Mouse (Mus musculus) embryo, embryonic 10.5 days (tissue): ENCODE measurements around the gene Ugt2b34.
"Not testable (repeated sequence)": the region's sequence is repeated elsewhere in the genome, so short reads cannot be mapped to it uniquely, and the experiment has no call there.

ENCODE experiments used
- DNase-seq: peaks from one replicate; pipeline ENCODE4 v3.0.0-alpha.2; 2015; ENCODE audit warnings: low spot score

Ugt2b34 gene

DNA sequence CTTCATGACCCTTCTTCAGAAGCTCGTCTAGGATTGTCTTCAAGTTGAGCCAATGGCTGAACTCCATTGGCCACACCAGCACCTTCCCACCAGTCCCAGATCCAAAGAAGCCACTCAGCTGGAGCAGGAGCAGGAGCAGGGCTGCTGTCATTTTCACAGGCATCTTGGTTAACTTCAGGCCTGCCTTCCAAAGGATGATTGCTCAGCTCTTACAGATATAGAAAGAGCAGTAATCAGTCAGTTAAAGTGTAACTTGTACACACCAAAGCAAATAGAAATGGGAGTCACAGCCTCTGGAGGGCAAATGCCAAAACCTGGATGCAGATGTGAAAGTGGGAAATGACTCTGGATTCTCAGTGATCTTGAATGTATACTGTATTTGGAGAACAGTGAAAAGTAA lies at the start of gene Ugt2b34:
Gene Ugt2b34, minus strand, starts transcription at position 180 of the 400 bp plus-strand sequence.
- DNase-seq, result no peak

DNA sequence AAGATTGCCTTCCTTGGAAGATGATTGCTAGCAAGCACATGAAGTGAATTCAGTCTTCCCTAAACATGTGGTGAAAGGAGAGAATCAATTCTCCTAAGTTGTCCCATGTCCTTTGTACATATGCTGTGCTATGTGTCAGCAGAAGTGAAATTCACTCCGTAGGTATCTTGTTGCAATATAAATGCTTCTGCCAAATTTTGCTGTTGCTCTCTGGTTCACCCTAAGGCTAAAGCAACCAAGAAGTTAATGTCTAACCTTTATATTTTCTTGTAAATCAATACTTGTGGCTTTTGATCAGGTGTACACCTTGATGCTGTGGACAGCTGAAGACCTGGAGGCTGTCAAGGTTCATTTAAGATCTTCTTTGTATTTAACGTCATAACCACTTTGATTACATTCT lies 35.4 kb upstream of the Ugt2b34 start:
- no peak for DNase-seq

DNA sequence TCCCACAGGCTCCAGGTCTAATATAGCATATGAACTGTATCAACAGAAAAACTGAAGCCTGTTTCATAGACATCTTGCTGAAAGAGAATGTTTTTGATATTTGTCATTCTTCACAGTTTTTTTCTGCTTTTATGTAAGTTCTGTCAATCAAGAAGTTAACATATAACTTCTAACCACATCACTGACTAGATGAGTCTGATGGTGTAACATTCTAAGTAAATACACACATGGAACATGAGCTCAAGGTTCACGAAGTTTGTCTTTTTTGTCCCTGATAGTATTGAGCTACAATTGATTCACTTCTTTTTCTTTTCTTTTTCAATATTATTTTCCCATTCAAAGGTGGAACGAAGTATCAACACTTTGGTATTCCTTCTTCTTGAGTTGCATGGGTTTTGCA lies 19.7 kb upstream of the Ugt2b34 start, which contains the start of gene Ugt2b1:
Gene Ugt2b1, minus strand, starts transcription at position 105 of the 400 bp plus-strand sequence.
- no peak for DNase-seq

DNA sequence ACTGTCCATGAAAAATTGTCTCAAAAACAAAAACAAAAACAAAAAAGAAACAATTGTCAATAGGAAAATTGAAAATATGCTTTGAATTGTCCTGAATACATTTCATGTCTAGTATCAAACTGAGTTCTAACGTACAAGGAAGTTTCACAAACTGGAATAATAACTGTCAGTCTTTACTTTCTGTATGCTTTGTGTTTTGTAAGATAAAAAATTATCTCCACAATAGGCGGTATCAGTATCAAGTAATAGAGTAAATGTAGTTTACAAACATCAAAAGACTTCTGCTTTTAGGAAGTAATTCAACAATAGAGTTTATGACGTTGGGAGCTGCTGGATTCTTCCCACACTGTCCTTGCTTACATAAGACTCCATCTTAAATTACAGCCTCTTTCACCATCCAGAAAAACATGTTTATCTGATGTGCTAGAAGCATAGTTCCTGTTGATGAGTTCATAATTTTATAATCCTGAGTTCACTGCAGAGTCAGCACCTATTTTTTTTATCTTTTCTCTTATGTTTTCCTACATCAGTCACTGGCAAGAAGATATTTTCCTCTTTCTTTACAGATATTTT lies 14.0 kb upstream of the Ugt2b34 start:
- DNase-seq, result no peak

DNA sequence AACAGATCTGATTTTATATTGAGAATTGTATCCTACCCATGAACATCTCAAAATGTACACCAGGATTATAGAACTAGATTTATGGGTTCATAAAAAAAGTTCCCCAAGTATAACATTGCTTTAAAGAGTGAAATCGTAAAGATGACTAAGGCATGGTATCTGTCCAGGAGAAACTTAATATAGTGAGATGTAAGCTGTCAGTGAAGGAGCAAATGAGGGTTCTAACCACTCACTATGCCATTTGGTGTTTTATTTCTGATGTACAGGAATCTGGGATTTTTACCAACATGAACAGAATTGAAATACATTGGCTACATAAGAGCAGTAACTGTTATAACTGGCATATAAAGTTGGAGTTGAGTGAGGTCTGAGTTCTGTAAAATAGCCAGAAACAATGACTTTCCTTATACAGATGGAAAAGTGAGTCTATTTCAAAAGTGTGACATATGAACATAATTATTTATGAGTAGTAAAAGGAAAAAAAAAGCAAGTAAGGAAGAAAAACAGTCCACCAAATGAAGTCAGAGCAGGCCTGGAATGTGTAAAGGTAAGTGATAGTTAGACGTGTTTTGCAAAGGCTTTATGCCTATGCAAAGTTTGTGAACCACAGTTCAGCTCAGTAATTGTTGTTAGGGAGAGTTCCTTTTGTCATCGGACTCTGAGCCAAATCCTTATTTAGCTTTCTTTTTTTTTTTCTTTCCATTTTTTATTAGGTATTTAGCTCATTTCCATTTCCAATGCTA lies 4.8 kb upstream of the Ugt2b34 start:
- no peak for DNase-seq

DNA sequence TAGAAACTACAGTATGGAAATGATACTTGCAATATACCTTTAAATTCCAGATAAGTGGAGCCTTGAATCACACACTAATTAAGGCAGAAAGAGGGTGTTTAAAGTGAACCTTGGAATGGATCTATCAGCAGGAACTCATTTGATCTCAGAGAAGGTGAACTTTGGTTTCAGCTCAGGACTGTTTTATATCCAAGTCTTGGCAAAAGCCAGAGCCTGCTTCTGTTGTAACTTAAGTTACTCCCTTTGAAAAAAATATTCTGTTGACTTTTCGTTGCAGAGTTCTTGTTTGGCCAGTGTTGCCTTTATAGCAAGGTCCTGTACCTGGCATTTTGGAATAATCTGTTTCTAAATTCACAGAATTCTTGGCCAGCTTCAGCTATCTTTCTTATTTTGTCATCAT lies 4.0 kb upstream of the Ugt2b34 start:
- DNase-seq, result no peak

DNA sequence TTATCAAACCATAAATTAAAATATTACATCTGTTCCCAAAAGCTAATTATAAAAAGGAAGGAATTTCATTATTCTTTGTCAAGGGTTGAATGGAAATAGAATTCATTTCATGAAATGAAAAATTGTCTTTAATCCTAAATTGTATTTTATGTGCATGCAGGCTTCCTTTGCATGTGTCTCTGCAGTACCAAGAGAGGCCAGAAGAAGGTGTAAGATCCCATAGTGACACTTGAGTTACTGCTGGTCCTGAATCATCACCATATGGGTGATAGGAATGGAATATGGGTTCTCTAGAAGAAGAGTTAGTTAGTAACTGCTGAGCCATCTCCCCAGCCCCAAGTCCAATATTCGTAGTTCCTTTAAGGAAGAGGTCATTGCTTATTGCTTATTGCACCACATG lies 16.8 kb downstream of the Ugt2b34 start:
- DNase-seq, result peak; percentile 2

DNA sequence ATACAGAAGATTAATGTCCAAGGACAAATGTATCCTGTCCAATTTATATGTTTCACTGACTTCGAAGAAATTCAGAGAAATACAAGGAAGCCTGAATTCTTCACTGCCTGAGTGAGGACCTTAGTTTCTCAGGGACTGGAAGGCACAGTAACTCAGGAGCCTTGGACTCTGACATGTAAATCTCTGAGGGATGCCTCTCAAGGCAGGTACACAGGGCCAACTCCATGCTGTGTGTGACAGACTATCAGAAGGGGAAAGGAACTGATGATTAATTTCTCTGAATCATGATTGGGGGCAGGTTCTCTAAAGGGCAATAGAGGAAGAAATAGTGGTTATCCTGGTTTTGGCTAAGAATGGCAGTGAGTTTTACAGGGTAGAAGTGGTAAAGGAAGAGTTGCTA lies 18.3 kb downstream of the Ugt2b34 start:
- no peak for DNase-seq

DNA sequence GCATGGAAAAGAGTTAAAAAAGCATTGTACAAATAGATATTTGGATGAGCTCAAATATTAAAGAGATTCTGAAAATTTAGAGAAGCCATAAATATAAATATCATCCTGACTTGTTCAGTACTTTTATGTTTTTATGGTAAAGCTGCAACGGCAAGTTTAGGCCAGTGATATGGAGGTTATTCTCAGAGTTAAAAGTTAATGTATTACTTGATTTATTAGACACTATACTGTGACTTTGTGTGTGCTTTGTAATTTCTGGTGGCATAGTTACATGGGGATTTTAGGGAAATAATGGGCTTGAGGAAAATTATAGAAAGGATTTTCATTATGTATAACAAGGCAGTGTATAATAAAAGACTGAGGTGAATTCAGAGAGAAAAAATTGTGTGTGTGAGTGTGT lies 19.7 kb downstream of the Ugt2b34 start:
- no peak for DNase-seq

DNA sequence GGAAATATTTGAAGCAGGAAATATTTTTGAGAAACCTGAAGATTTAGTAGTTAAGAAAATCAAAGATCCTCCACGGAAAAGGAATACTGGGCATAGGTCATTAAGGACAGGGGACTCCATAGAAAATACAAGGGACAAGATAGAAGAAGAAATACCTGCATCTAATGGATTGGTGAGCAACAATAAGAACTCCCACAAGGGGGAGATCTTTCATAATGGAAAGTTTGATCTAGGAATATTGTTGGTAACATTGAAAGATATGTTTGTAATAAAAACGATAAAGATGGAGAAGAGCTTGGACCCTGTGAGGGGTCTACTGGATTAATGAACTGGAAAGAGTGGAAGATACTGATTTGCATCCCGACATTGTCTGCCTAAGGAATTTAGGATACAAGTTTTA lies 20.1 kb downstream of the Ugt2b34 start:
- DNase-seq, result peak; percentile 28

DNA sequence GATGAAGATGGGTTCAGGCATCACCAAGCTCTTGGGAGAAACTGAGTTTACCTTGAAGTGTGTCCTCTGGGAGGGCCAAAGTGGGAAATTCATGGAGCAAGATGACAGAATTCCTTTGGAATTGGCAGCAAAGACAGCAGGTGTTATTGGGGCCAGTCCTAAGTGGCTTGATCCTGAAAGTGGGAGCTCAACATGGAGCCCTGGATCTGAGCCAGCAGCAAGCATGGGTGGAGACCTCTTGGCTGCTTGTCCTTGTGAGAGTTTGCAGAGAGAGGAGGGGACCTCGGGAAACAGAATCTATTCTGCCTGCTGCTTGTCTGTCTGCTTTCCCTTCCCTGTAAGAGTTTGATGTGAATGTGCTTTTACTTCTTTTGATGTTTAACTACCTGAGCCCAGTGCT lies 34.9 kb downstream of the Ugt2b34 start:
- DNase-seq, result no peak

DNA sequence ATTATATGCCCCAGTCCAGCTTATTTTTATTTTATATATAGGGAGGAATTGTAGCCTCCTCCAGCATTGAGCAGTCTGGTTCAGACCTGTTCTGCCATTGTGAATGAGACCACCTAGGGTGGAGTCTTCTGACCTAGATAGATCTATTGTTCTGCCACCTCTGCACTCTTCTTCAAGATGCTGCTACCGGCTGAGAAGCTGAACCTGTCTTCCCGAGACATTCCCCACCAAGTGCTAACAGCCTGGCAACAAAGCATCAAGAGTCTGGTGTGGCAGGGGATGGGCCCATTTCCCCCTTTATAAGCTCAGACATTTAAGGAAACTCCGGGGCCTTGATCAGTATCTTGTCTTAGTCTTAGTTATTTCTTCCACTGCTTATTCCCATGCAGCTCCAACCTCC lies 48.4 kb downstream of the Ugt2b34 start:
- no peak for DNase-seq

DNA sequence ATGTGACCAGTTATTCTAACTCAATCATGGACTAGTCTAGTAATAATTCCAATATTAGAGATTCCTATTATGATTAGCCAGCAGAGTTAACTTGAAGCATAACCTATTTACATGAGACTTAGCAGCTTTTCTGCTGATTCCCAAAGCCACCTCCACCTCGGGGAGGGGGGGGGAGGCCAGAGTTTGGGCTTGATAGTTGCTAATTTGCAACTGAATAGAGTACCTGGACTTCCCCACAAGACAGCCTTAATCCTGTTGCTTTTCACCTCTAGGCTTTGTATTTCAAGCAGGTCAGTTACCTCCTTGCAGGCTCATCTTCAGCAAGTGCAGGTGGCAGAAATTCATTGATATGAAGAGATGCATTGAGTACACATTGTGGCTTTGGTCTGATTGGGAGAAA lies 49.1 kb downstream of the Ugt2b34 start:
- no peak for DNase-seq

DNA sequence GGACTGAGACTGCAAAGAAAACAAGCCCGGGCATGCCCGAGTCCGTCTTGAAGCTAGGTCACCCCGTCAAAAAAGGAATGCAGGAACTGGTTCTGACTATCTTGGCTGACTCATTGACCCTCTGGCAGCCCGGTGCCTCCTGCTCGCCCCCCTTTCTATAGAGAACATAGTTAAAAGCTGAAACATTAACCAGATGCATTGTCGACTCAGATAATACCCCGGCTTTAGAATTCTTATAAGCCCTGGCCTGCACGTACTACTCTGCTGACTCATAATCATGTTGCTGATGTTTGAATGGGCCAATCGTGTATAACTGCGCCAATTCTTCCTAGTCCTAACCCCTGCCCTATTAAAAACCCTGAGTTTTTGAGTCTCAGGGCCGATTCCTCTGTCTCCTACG lies 50.2 kb downstream of the Ugt2b34 start:
- not testable (repeated sequence) for DNase-seq

DNA sequence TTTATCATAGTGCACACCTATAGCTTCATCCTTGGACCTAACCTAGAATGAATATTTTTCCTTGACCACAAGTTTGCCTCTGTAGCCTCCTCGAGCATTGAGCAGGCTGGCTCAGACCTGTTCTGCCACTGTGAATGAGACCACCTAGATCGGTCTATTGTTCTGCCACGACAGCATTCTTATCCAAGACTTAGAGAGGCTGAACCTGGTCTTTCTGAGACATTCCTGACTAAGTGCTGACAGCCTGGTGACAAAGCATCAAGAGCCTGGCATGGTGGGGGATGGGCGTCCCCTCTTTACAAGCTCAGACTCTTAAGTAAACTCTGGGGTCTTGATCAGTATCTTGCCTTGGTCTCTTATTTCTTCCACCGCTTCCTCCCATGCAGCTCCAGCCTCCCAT lies 55.1 kb downstream of the Ugt2b34 start:
- DNase-seq, result peak; percentile 18

DNA sequence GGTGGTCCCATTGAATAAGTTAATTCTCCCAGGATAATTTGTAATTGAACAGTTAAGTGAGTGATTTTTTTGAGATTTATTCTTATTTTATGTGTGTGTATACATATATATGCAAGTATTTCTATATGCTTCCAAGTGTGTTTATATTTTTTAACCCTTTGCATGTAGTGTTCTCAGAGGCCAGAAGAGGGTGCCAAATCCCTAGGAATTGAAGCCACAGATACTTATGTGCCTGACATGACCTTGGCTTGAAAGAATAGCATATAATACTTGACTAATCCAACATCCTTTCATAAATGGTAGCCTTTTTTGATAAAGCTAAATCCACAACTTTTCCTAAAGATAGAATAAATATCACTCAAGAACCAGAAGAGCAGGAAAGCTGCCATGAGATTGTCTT lies 56.6 kb downstream of the Ugt2b34 start:
- DNase-seq, result peak; percentile 72

DNA sequence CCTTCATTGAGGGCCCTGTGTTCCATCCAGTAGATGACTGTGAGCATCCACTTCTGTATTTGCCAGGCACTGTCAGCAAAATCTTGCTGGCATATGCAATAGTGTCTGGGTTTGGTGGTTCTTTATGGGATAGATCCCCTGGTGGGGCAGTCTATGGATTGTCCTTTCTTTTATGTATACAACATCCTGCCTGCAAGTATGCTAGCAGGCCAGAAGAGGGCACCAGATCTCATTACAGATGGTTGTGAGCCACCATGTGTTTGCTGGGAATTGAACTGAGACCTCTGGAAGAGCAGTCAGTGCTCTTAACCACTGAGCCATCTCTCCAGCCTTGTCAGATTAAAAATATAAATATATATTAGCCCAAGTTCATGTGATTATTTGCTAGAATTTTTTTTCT lies 65.5 kb downstream of the Ugt2b34 start:
- not testable (repeated sequence) for DNase-seq

DNA sequence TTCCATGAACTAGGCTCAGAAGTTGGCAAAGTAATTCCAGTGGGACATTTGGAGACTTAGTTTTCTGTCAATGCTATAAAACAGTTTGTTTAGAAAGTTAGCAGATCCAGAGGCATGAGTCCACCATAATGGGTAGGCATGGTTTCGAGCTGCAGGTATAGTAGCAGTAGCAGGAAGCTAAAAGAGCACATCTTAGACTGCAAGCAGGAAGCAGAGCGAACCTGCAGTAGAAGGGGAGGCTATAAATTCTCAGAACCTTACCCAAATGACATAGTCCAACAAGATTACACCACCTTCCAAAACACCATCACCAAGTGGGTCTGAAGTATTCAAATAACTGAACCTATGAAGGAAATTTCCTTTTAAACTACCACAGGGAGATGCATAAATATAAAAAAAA lies 66.5 kb downstream of the Ugt2b34 start:
- DNase-seq, result no peak
